Mouse (Mus musculus): Measurements from ENCODE around the gene Coil.
"Not testable (repeated sequence)": the region's sequence is repeated elsewhere in the genome, so short reads cannot be mapped to it uniquely, and the experiment has no call there.

Gene Coil

GRCm38 (mm10) chr11:88973776-88974701 is 4.0 kb downstream of the Coil start:
- peak; percentile 97 for DNase-seq (ENCODE audit: low read depth)

GRCm38 (mm10) chr11:88976320-88976719 is 6.3 kb downstream of the Coil start:
- peak; percentile 38 for DNase-seq (ENCODE audit: low read depth)

GRCm38 (mm10) chr11:88977188-88977587 is 7.1 kb downstream of the Coil start:
- no peak for DNase-seq (ENCODE audit: low read depth)

- DNase-seq (ENCODE audit: low read depth): no peak
These were observed 11.3 kb downstream of the Coil start for GRCm38 (mm10) chr11:88981337-88981736.

- no peak for DNase-seq (ENCODE audit: low read depth)
These were observed 16.6 kb downstream of the Coil start for GRCm38 (mm10) chr11:88986616-88987015.

- DNase-seq (ENCODE audit: low read depth): no peak
These were observed 18.9 kb downstream of the Coil start for GRCm38 (mm10) chr11:88988956-88989355.

GRCm38 (mm10) chr11:88989530-88989929 is 19.5 kb downstream of the Coil start:
- DNase-seq (ENCODE audit: low read depth): peak; percentile 64

- no peak for DNase-seq (ENCODE audit: low read depth)
These were observed 23.1 kb downstream of the Coil start for GRCm38 (mm10) chr11:88993186-88993585.

GRCm38 (mm10) chr11:88993625-88994024 is 23.6 kb downstream of the Coil start:
- DNase-seq (ENCODE audit: low read depth): peak; percentile 73

GRCm38 (mm10) chr11:88994492-88994891 is 24.4 kb downstream of the Coil start:
- no peak for DNase-seq (ENCODE audit: low read depth)

GRCm38 (mm10) chr11:88995616-88996015 is 25.6 kb downstream of the Coil start:
- DNase-seq (ENCODE audit: low read depth): no peak

GRCm38 (mm10) chr11:88996427-88996826 is 26.4 kb downstream of the Coil start:
- peak; percentile 84 for DNase-seq (ENCODE audit: low read depth)

- DNase-seq (ENCODE audit: low read depth): not testable (repeated sequence)
These were observed 27.3 kb downstream of the Coil start for GRCm38 (mm10) chr11:88997343-88997742.

GRCm38 (mm10) chr11:88998406-88998805 is 28.4 kb downstream of the Coil start:
- DNase-seq (ENCODE audit: low read depth): no peak

- DNase-seq (ENCODE audit: low read depth): peak; percentile 98
These were observed 29.1 kb downstream of the Coil start, which contains the start of gene Trim25 for GRCm38 (mm10) chr11:88998974-88999722. Gene Trim25, plus strand, starts transcription at chr11:88999376.

GRCm38 (mm10) chr11:88999723-89000526 is 29.9 kb downstream of the Coil start:
- DNase-seq (ENCODE audit: low read depth): peak; percentile 47

- peak; percentile 43 for DNase-seq (ENCODE audit: low read depth)
These were observed 30.4 kb downstream of the Coil start for GRCm38 (mm10) chr11:89000527-89000819.

GRCm38 (mm10) chr11:89001569-89001968 is 31.5 kb downstream of the Coil start:
- DNase-seq (ENCODE audit: low read depth): no peak

- DNase-seq (ENCODE audit: low read depth): peak; percentile 20
These were observed 32.0 kb downstream of the Coil start for GRCm38 (mm10) chr11:89002068-89002467.

GRCm38 (mm10) chr11:89002621-89003020 is 32.6 kb downstream of the Coil start:
- DNase-seq (ENCODE audit: low read depth): no peak

- DNase-seq (ENCODE audit: low read depth): no peak
These were observed 33.0 kb downstream of the Coil start for GRCm38 (mm10) chr11:89003078-89003477.

GRCm38 (mm10) chr11:89003726-89004125 is 33.7 kb downstream of the Coil start:
- DNase-seq (ENCODE audit: low read depth): no peak
